Mouse (Mus musculus): ENCODE results near the gene Pop4. TPM values are rescaled to one million over a fixed set of nuclear protein-coding genes. Genes with fewer than 3 reads are reported as not detected.

The Pop4 gene
- polyA plus RNA-seq, 1 experiment from 2014 or later, result 38.8 TPM

- POLR2A ChIA-PET, result no interaction called here
- in situ Hi-C loops (cut with MboI; ENCODE audit: low pct_unique_long_range_greater_than_20kb), result no loop called here
- no peak for TF ChIP-seq CTCF (IDR thresholded peaks at IDR 0.05)
- DNase-seq (ENCODE audit: low read depth, low spot score) (no peak), ATAC-seq (no peak)
- CTCF ChIA-PET, result interaction anchor here (1.2 to 1.9 kb wide), 4 partner anchors 11 to 69 kb away, joined by 3 to 9 read pairs (median 4); partner anchors contain the start of gene 1600014C10Rik
- no peaks in the 10 kb centered on the region for H3K27me3 ChIP-seq
Measured at GRCm38 (mm10) chr7:38251494-38252216, 19.6 kb downstream of the Pop4 start.

- DNase-seq (ENCODE audit: low read depth, low spot score) (no peak), ATAC-seq (no peak)
- POLR2A ChIA-PET, result no interaction called here
- CTCF ChIA-PET, result interaction anchor here (1.8 kb wide), 1 partner anchor 11 kb away, joined by 5 read pairs; no protein-coding TSS in a partner anchor
- in situ Hi-C loops (cut with MboI; ENCODE audit: low pct_unique_long_range_greater_than_20kb), result no loop called here
- H3K27me3 ChIP-seq, result no peaks in the 10 kb centered on the region
- TF ChIP-seq CTCF (IDR thresholded peaks at IDR 0.05), result no peak
Measured at GRCm38 (mm10) chr7:38242417-38242816, 28.8 kb downstream of the Pop4 start.

GRCm38 (mm10) chr7:38237140-38237539, 34.1 kb downstream of the Pop4 start:
- ChIA-PET POLR2A (no interaction called here), CTCF (no interaction called here)
- in situ Hi-C loops (cut with MboI; ENCODE audit: low pct_unique_long_range_greater_than_20kb), result no loop called here
- ATAC-seq (no peak), DNase-seq (ENCODE audit: low read depth, low spot score) (no peak)
- no peak for TF ChIP-seq CTCF (IDR thresholded peaks at IDR 0.05)
- no peaks in the 10 kb centered on the region for H3K27me3 ChIP-seq

- no peak for TF ChIP-seq CTCF (IDR thresholded peaks at IDR 0.05)
- no peak for DNase-seq (ENCODE audit: low read depth, low spot score)
- in situ Hi-C loops (cut with MboI; ENCODE audit: low pct_unique_long_range_greater_than_20kb), result no loop called here
- ChIA-PET CTCF (interaction anchor here (1.1 to 1.3 kb wide), 2 partner anchors 8 to 35 kb away, joined by 3 read pairs; no protein-coding TSS in a partner anchor), POLR2A (no interaction called here)
- ATAC-seq, result no peak
- no peaks in the 10 kb centered on the region for H3K27me3 ChIP-seq
Measured at GRCm38 (mm10) chr7:38236400-38237105, 34.7 kb downstream of the Pop4 start.

- CTCF ChIA-PET, result interaction anchor here (0.7 to 4.6 kb wide), 6 partner anchors 22 to 155 kb away, joined by 3 to 23 read pairs (median 4); no protein-coding TSS in a partner anchor
- in situ Hi-C loops (cut with MboI; ENCODE audit: low pct_unique_long_range_greater_than_20kb), result no loop called here
- peak; percentile 84 for ATAC-seq
Measured at GRCm38 (mm10) chr7:38230285-38230684, 40.9 kb downstream of the Pop4 start.

GRCm38 (mm10) chr7:38228329-38228728, 42.9 kb downstream of the Pop4 start:
- ChIA-PET CTCF (interaction anchor here (1.2 to 4.6 kb wide), 2 partner anchors 27 to 46 kb away, joined by 3 to 23 read pairs; no protein-coding TSS in a partner anchor), POLR2A (interaction anchor here (1.5 kb wide), 1 partner anchor 13 kb away, joined by 3 read pairs; no protein-coding TSS in a partner anchor)
- ATAC-seq (no peak), DNase-seq (ENCODE audit: low read depth, low spot score) (no peak)
- in situ Hi-C loops (cut with MboI; ENCODE audit: low pct_unique_long_range_greater_than_20kb), result no loop called here
- H3K27me3 ChIP-seq, result no peaks in the 10 kb centered on the region
- no peak for TF ChIP-seq CTCF (IDR thresholded peaks at IDR 0.05)

More at GRCm38 (mm10) chr7:38230285-38230684, 40.9 kb downstream of the Pop4 start:
- DNase-seq (ENCODE audit: low read depth, low spot score), result peak; percentile 91
- no peak for TF ChIP-seq CTCF (IDR thresholded peaks at IDR 0.05)
- POLR2A ChIA-PET, result no interaction called here
- no peaks in the 10 kb centered on the region for H3K27me3 ChIP-seq

GRCm38 (mm10) chr7:38227900-38228298, 43.3 kb downstream of the Pop4 start, which contains the start of gene Plekhf1:
Gene Plekhf1, minus strand, starts transcription at chr7:38228016.
- ChIA-PET POLR2A (interaction anchor here (1.5 kb wide), 1 partner anchor 12 kb away, joined by 3 read pairs; no protein-coding TSS in a partner anchor), CTCF (interaction anchor here (4.6 kb wide), 1 partner anchor 27 kb away, joined by 23 read pairs; no protein-coding TSS in a partner anchor)
- TF ChIP-seq CTCF (IDR thresholded peaks at IDR 0.05), result no peak
- no peaks in the 10 kb centered on the region for H3K27me3 ChIP-seq
- DNase-seq (ENCODE audit: low read depth, low spot score) (peak; percentile 87), ATAC-seq (peak; percentile 81)
- in situ Hi-C loops (cut with MboI; ENCODE audit: low pct_unique_long_range_greater_than_20kb), result no loop called here

- in situ Hi-C loops (cut with MboI; ENCODE audit: low pct_unique_long_range_greater_than_20kb), result no loop called here
- DNase-seq (ENCODE audit: low read depth, low spot score) (no peak), ATAC-seq (peak; percentile 22)
- ChIA-PET CTCF (interaction anchor here (1.4 to 4.6 kb wide), 3 partner anchors 23 to 26 kb away, joined by 3 to 23 read pairs (median 4); no protein-coding TSS in a partner anchor), POLR2A (interaction anchor here (1.4 to 1.5 kb wide), 2 partner anchors 12 to 44 kb away, joined by 3 to 4 read pairs; partner anchors contain the start of gene Pop4)
- H3K27me3 ChIP-seq, result no peaks in the 10 kb centered on the region
- no peak for TF ChIP-seq CTCF (IDR thresholded peaks at IDR 0.05)
Measured at GRCm38 (mm10) chr7:38227181-38227899, 43.9 kb downstream of the Pop4 start.

GRCm38 (mm10) chr7:38226226-38226625, 45.0 kb downstream of the Pop4 start:
- no peak for ATAC-seq
- no peak for DNase-seq (ENCODE audit: low read depth, low spot score)
- TF ChIP-seq CTCF (IDR thresholded peaks at IDR 0.05), result no peak
- POLR2A ChIA-PET, result interaction anchor here (1.4 kb wide), 1 partner anchor 46 kb away, joined by 4 read pairs; the partner anchor contains the start of gene Pop4
- H3K27me3 ChIP-seq, result no peaks in the 10 kb centered on the region
- in situ Hi-C loops (cut with MboI; ENCODE audit: low pct_unique_long_range_greater_than_20kb), result no loop called here
- CTCF ChIA-PET, result interaction anchor here (1.4 to 1.5 kb wide), 2 partner anchors 22 to 25 kb away, joined by 3 to 4 read pairs; no protein-coding TSS in a partner anchor
